Mouse (Mus musculus): Measurements from ENCODE around the gene Noc3l. TPM values are rescaled to one million over a fixed set of nuclear protein-coding genes. Genes with fewer than 3 reads are reported as not detected.

Noc3l gene
- polyA plus RNA-seq, 1 experiment = 4.0 TPM

GRCm38 (mm10) chr19:38758685-38759472 is 60.2 kb downstream of the Noc3l start:
- DNase-seq (ENCODE audit: low read depth) = no peak

- DNase-seq (ENCODE audit: low read depth) = no peak
Observed at GRCm38 (mm10) chr19:38758056-38758455, 61.0 kb downstream of the Noc3l start.

- no peak for DNase-seq (ENCODE audit: low read depth)
Observed at GRCm38 (mm10) chr19:38757161-38757560, 61.9 kb downstream of the Noc3l start.

GRCm38 (mm10) chr19:38750192-38750591 is 68.8 kb downstream of the Noc3l start:
- DNase-seq (ENCODE audit: low read depth) = no peak

GRCm38 (mm10) chr19:38746492-38747014 is 72.5 kb downstream of the Noc3l start:
- DNase-seq (ENCODE audit: low read depth) = no peak

- no peak for DNase-seq (ENCODE audit: low read depth)
Observed at GRCm38 (mm10) chr19:38745810-38746491, 73.1 kb downstream of the Noc3l start.

- DNase-seq (ENCODE audit: low read depth) = no peak
Observed at GRCm38 (mm10) chr19:38744546-38744945, 74.5 kb downstream of the Noc3l start.

Other genes starting within 250 kb of the Noc3l start
- gene Tbc1d12, start 17.3 kb upstream of the Noc3l start, polyA plus RNA-seq (2012; rRNA removed) = 3.6 TPM in 2 replicates
- gene Hells, start 111.7 kb upstream of the Noc3l start, polyA plus RNA-seq (2012; rRNA removed) = 0.39 and 0.43 TPM in 2 replicates
- 0.09 TPM in 1 of 2 replicates, not detected in the other for gene Cyp2c55, start 187.8 kb upstream of the Noc3l start, polyA plus RNA-seq (2012; rRNA removed)
- gene Cyp2c65, start 241.8 kb upstream of the Noc3l start, polyA plus RNA-seq (2012; rRNA removed) = not detected in 2 replicates

All from gonadal fat pad, adult 2 months (tissue).